Mouse (Mus musculus): ENCODE measurements around the gene Tyw1.

- TF ChIP-seq GATA1 (IDR thresholded peaks at IDR 0.05; ENCODE audit: borderline replicate concordance, low read length): no peak
- no peak for TF ChIP-seq FLI1 (IDR thresholded peaks at IDR 0.05; ENCODE audit: low read length)
Measured at GRCm38 (mm10) chr5:130267316-130267715, 11.9 kb downstream of the Tyw1 start.
